Comparison of ENCODE assay signal across 24 mouse cellular contexts in the genomic region with DNA sequence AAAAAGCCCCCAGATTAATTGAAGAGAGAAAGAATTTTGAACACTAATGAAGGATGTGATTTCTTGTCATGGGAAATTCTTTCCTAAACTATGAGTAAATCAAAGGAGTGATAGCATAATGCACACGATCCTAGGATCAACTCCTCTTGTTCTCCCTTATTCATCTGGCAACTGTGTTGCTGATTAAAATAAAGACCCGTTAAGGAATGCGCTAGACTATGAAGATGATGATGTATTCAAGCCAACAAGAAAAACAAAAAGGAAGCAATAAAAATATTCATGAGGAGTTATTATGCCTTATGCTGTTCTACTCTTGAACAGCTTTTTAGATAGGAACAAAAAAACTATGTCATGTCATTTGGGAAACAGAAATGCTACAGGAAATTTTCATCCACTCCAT.
DNase-seq lines count a peak whose midpoint lies in the region; ATAC-seq and TF ChIP-seq lines count a peak whose summit lies in the region.
"Had no signal": no experiment of that assay in that cellular context is flagged by ENCODE, and none has a peak within 500 bp of the region (broad histone marks: within the 10 kb centered on the region; RNA-seq: fewer than 3 reads in every experiment).

No protein-coding gene starts in this region.

- 65% methylated on average over 3 of the region's 3 CpGs for WGBS in forebrain, embryonic 13.5 days
- 77% methylated on average over 3 of the region's 3 CpGs for WGBS in forebrain, embryonic 12.5 days
- 46% methylated on average over 3 of the region's 3 CpGs for WGBS in forebrain, embryonic 15.5 days
- 34% methylated on average over 3 of the region's 3 CpGs for WGBS in forebrain, postnatal 0 days

- DNase-seq in forebrain, postnatal 0 days, result no peak
- peak; percentile 25 for DNase-seq in brain, embryonic 14.5 days (ENCODE audit: low read depth)
- DNase-seq: adrenal gland, adult 8-10 months; adrenal gland, postnatal 14 days; adrenal gland, postnatal 36 days; B cell, adult 2 months; cerebellum, adult 11 months; cerebellum, adult 18-20 months; cerebellum, adult 8-10 months; cerebellum, adult 9-11 months; cerebellum, postnatal 14 days; cerebellum, postnatal 36 days; embryo, embryonic 11 days had no signal

- no peak overlapping the region for H3K4me2 ChIP-seq in forebrain, embryonic 13.5 days
- no peak overlapping the region for H3K4me2 ChIP-seq in forebrain, embryonic 12.5 days
- H3K4me2 ChIP-seq in forebrain, embryonic 15.5 days (replicated peaks), result no peak overlapping the region
- no peak overlapping the region for H3K4me2 ChIP-seq in forebrain, postnatal 0 days (ENCODE audit: low read depth)
- H3K4me2 ChIP-seq: embryonic facial prominence, embryonic 13.5 days; embryonic facial prominence, embryonic 15.5 days had no signal

- H3K4me1 ChIP-seq in forebrain, embryonic 13.5 days, result no peaks in the 10 kb centered on the region
- no peaks in the 10 kb centered on the region for H3K4me1 ChIP-seq in forebrain, embryonic 12.5 days
- no peaks in the 10 kb centered on the region for H3K4me1 ChIP-seq in forebrain, embryonic 15.5 days
- H3K4me1 ChIP-seq in forebrain, postnatal 0 days (ENCODE audit: insufficient read depth), result no peaks in the 10 kb centered on the region
- H3K4me1 ChIP-seq: embryonic facial prominence, embryonic 13.5 days; embryonic facial prominence, embryonic 15.5 days had no signal

- H3K36me3 ChIP-seq in forebrain, embryonic 13.5 days (ENCODE audit: poor library complexity, severe bottlenecking), result no peaks in the 10 kb centered on the region
- H3K36me3 ChIP-seq in forebrain, embryonic 12.5 days (replicated peaks), result no peaks in the 10 kb centered on the region
- no peaks in the 10 kb centered on the region for H3K36me3 ChIP-seq in forebrain, embryonic 15.5 days
- H3K36me3 ChIP-seq in forebrain, postnatal 0 days (ENCODE audit: insufficient read depth), result no peaks in the 10 kb centered on the region
- H3K36me3 ChIP-seq: embryonic facial prominence, embryonic 13.5 days; embryonic facial prominence, embryonic 15.5 days; G1E had no signal

- H3K9me3 ChIP-seq in forebrain, embryonic 13.5 days (replicated peaks), result no peaks in the 10 kb centered on the region
- no peaks in the 10 kb centered on the region for H3K9me3 ChIP-seq in forebrain, embryonic 12.5 days
- H3K9me3 ChIP-seq in forebrain, embryonic 15.5 days, result no peaks in the 10 kb centered on the region
- H3K9me3 ChIP-seq in forebrain, postnatal 0 days (ENCODE audit: low read length), result no peaks in the 10 kb centered on the region
- H3K9me3 ChIP-seq: embryonic facial prominence, embryonic 13.5 days; embryonic facial prominence, embryonic 15.5 days; G1E had no signal

- TF ChIP-seq POLR2A in brain, embryonic 14.5 days (IDR thresholded peaks at IDR 0.05; ENCODE audit: borderline replicate concordance, extremely low read depth, insufficient read depth, insufficient read length, poor library complexity, severe bottlenecking), result no peak

- H3K27ac ChIP-seq in forebrain, embryonic 13.5 days, result no peak overlapping the region
- no peak overlapping the region for H3K27ac ChIP-seq in forebrain, embryonic 12.5 days
- no peak overlapping the region for H3K27ac ChIP-seq in forebrain, embryonic 15.5 days (replicated peaks)
- no peak overlapping the region for H3K27ac ChIP-seq in forebrain, postnatal 0 days (ENCODE audit: low read depth, low read length)
- H3K27ac ChIP-seq: embryonic facial prominence, embryonic 13.5 days; embryonic facial prominence, embryonic 15.5 days had no signal

- no peak overlapping the region for H3K4me3 ChIP-seq in forebrain, embryonic 13.5 days
- no peak overlapping the region for H3K4me3 ChIP-seq in forebrain, embryonic 12.5 days (replicated peaks)
- no peak overlapping the region for H3K4me3 ChIP-seq in forebrain, embryonic 15.5 days
- H3K4me3 ChIP-seq in forebrain, postnatal 0 days (ENCODE audit: low read depth, low read length), result no peak overlapping the region
- H3K4me3 ChIP-seq: embryonic facial prominence, embryonic 13.5 days; embryonic facial prominence, embryonic 15.5 days; erythroblast, embryonic 14.5 days had no signal

- no peak overlapping the region for H3K9ac ChIP-seq in forebrain, embryonic 13.5 days
- no peak overlapping the region for H3K9ac ChIP-seq in forebrain, embryonic 12.5 days
- no peak overlapping the region for H3K9ac ChIP-seq in forebrain, embryonic 15.5 days (replicated peaks)
- no peak overlapping the region for H3K9ac ChIP-seq in forebrain, postnatal 0 days
- H3K9ac ChIP-seq: embryonic facial prominence, embryonic 13.5 days; embryonic facial prominence, embryonic 15.5 days had no signal

- TF ChIP-seq CTCF in forebrain, postnatal 0 days (IDR thresholded peaks at IDR 0.05; ENCODE audit: low read depth), result no peak
- no peak for TF ChIP-seq CTCF in brain, embryonic 14.5 days (IDR thresholded peaks at IDR 0.05; ENCODE audit: borderline replicate concordance, extremely low read depth, insufficient read depth, insufficient read length)

- peak; percentile 59; the same call in 1 of the 2 replicates for ATAC-seq in forebrain, embryonic 13.5 days
- no peak for ATAC-seq in forebrain, embryonic 12.5 days (ENCODE audit: low FRiP score)
- ATAC-seq in forebrain, embryonic 15.5 days (replicated peaks), result 0 out of 2 replicates have a peak, but pooled peaks have one; percentile 57
- no peak for ATAC-seq in forebrain, postnatal 0 days
- ATAC-seq: activated CD4-positive, CD25-positive, alpha-beta regulatory T cell, adult 4 months; CD4-positive, CD25-positive, alpha-beta regulatory T cell, adult 4 months; Patski had no signal

- no peaks in the 10 kb centered on the region for H3K27me3 ChIP-seq in forebrain, embryonic 13.5 days
- no peaks in the 10 kb centered on the region for H3K27me3 ChIP-seq in forebrain, embryonic 12.5 days
- H3K27me3 ChIP-seq in forebrain, embryonic 15.5 days, result no peaks in the 10 kb centered on the region
- no peaks in the 10 kb centered on the region for H3K27me3 ChIP-seq in forebrain, postnatal 0 days (ENCODE audit: insufficient read depth, low read length)
- H3K27me3 ChIP-seq: CH12.LX; embryonic facial prominence, embryonic 13.5 days; embryonic facial prominence, embryonic 15.5 days; Patski had no signal

Comparison
In these comparisons a context has a peak if more than half of its experiments do, and no peak if none do; other contexts are left out.
1. ATAC-seq: peak in forebrain, embryonic 13.5 days (single experiment) and forebrain, embryonic 15.5 days (single experiment); none in forebrain, embryonic 12.5 days (single experiment) and forebrain, postnatal 0 days (single experiment).